Mouse (Mus musculus): ENCODE results near the gene Cep97.
"Not testable (repeated sequence)": the region's sequence is repeated elsewhere in the genome, so short reads cannot be mapped to it uniquely, and the experiment has no call there.

Cep97 gene

GRCm38 (mm10) chr16:55934453-55935037, at the start of gene Cep97:
Gene Cep97 (minus strand): TSS chr16:55934855.
- peak; percentile 88 to 89 for DNase-seq (ENCODE audit: low spot score in 2 of 2)

DNA sequence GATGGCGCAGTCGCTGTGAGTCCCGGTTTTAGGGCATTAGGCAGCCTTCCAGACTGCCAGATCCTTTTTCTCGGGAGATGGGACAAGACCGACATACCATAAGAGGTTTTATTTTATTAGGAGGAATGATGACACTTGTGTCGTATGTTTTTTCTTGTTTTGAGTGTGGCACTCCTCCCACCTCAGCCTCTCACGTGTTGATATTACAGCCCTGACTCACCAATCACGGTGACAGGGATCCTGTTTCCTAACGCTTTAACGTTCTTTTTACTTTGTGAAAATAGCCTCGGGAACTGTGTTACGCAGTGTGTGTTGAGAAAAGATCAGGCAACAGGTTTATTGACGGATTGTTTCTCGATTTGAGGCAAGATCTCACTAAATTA, 40.2 kb upstream of the Cep97 start:
- DNase-seq (ENCODE audit: low spot score in 2 of 2), result no peak

- peak; percentile 75 to 81 for DNase-seq (ENCODE audit: low spot score in 2 of 2)
Observed at GRCm38 (mm10) chr16:55974256-55974902, 39.7 kb upstream of the Cep97 start.

DNA sequence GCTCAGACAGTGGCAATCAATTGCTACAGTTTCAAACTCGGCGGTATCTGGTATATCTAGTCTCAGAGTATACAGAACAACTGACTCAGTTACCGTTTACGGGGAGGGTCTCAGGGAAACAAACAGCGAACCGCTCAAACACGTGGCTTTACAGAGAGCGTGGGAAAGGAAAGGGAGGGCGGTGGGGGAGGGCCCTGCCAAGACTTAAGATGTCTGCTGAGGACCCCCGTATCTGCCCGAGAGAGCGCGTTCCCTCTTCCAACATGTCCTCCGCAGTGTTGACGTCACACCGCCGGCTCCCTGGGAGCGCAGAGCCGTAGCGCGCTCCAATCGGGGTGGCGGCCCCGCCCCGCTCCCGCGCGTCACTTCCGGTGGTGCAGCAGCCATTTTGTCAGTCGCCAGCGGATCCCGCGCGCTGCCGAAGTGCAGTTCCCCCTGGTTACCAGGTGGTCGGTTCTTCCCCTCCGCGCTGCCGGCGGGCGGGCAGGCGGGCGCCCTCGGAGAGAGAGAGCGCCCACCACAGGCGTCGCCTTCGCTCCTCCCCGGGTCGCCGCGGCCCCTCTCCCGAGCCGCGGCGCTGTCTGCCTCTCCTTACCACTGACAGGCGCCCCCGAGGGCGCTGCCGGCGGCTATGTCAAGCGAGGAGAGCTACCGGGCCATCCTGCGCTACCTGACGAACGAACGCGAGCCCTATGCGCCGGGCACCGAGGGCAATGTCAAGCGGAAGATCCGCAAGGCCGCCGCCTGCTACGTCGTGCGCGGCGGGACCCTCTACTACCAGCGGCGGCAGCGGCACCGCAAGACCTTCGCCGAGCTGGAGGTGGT, 39.0 kb upstream of the Cep97 start, which contains the start of gene Zbtb11:
Gene Zbtb11 (plus strand): TSS at position 453 of the 825 bp plus-strand sequence.
- DNase-seq (ENCODE audit: low spot score in 2 of 2), result peak; percentile 97 to 99

GRCm38 (mm10) chr16:55972626-55973201, 38.1 kb upstream of the Cep97 start:
- no peak for DNase-seq (ENCODE audit: low spot score in 2 of 2)

GRCm38 (mm10) chr16:55971735-55972615, 37.3 kb upstream of the Cep97 start:
- no peak for DNase-seq (ENCODE audit: low spot score in 2 of 2)

DNA sequence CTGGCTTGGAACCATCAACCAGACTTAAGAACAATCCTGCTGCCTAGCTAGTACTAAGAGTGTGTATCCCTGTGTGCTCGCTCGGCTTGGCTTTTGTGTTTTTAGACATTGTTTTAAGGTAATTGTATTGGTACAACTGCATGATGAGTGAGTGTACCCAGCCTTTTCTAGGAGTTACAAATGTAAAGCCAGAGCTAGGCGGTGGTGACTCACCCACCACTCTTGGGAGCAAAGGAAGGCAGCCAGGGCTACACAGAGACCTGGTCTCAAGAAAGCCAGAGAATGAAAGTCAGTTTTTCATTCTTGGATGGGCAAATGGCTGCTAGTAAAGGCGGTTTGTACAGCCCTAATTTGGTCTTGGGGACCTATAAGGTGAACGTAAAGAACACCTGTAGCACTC, 35.8 kb upstream of the Cep97 start:
- DNase-seq (ENCODE audit: low spot score in 2 of 2), result no peak

DNA sequence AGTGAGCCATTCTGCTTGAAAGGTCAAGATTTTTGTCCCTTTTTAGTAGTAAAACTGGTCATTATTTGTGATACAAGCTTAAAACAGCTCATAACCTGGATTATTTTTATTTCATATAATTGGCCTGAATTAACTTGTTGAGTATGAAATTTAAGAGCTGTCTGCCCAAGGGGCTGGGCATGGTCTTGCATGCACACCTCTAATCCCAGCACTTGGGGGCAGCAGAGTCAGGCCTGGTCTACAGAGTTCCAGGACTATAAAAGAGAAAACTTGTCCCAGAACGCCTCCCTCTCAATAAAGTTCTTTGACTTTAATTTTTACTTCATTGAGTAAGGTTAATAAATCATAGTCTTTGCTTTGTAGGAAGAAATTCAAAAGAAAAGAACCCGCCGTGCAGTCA, 34.5 kb upstream of the Cep97 start:
- no peak for DNase-seq (ENCODE audit: low spot score in 2 of 2)

DNA sequence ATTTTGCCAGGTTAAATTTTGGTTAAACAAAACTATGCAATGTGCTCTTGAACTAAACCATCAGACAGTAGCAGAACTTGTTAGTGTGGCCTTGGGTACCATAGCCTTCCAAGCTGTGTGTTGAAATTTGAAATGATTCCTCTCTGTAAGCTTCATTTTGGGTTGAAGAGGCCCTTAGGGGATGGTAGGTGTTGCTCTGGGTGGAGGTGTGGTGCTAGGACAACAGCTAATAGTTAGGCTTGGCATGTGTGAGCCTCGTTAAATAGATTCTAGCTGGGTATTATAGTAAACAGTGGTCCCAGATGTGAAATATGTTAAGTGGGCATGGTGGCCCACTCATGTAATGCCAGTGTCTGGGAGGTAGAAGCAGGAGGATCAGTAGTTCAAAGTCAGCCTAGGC, 32.6 kb upstream of the Cep97 start:
- no peak for DNase-seq (ENCODE audit: low spot score in 2 of 2)

- DNase-seq (ENCODE audit: low spot score in 2 of 2), result peak; percentile 93 to 96
Observed at GRCm38 (mm10) chr16:55966212-55966871, 31.7 kb upstream of the Cep97 start, which contains the start of gene Rpl24. Gene Rpl24 (plus strand): TSS chr16:55966275.

- no peak for DNase-seq (ENCODE audit: low spot score in 2 of 2)
Observed at GRCm38 (mm10) chr16:55964126-55964949, 29.7 kb upstream of the Cep97 start.

- not testable (repeated sequence) for DNase-seq (ENCODE audit: low spot score in 2 of 2)
Observed at GRCm38 (mm10) chr16:55963068-55963467, 28.4 kb upstream of the Cep97 start.

GRCm38 (mm10) chr16:55954196-55954595, 19.5 kb upstream of the Cep97 start:
- not testable (repeated sequence) for DNase-seq (ENCODE audit: low spot score in 2 of 2)

DNA sequence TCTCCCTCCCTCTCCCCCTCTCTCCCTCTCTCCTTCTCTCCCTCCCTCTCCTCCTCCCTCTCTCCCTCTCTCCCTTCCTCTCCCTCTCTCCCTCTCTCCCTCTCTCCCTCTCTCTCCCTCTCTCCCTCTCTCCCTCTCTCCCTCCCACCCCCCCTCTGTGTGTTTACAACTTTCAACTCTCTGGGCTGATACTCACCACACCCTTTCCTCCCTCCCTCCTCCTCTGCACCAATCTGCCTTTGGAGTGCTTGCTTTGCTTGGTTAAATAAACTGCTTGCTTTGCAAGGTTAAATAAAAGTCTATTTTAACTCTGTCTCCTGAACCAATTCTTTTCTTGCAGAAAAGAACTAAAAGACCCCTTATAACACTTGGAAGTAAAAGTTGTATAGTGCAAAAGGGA, 18.1 kb upstream of the Cep97 start:
- no peak for DNase-seq (ENCODE audit: low spot score in 2 of 2)

GRCm38 (mm10) chr16:55951679-55952327, 17.1 kb upstream of the Cep97 start:
- no peak for DNase-seq (ENCODE audit: low spot score in 2 of 2)

- peak in 1 of 2 experiments; percentile 50 for DNase-seq (ENCODE audit: low spot score in 2 of 2)
Observed at GRCm38 (mm10) chr16:55950946-55951678, 16.5 kb upstream of the Cep97 start.

- no peak for DNase-seq (ENCODE audit: low spot score in 2 of 2)
Observed at GRCm38 (mm10) chr16:55950462-55950861, 15.8 kb upstream of the Cep97 start.

GRCm38 (mm10) chr16:55948963-55949362, 14.3 kb upstream of the Cep97 start:
- no peak for DNase-seq (ENCODE audit: low spot score in 2 of 2)

Data from frontal cortex, postnatal 14 days (tissue).